Mouse (Mus musculus): ENCODE data around the gene Ms4a7. TPM values are rescaled to one million over a fixed set of nuclear protein-coding genes. Genes with fewer than 3 reads are reported as not detected.
"Not testable (repeated sequence)": the region's sequence is repeated elsewhere in the genome, so short reads cannot be mapped to it uniquely, and the experiment has no call there.

The Ms4a7 gene
- polyA plus RNA-seq, 1 experiment from 2014 or later = 13.6 TPM

GRCm38 (mm10) chr19:11321123-11321522 lies 14.8 kb downstream of the Ms4a7 start:
- no peaks in the 10 kb centered on the region for H3K27me3 ChIP-seq (ENCODE audit: control insufficient read depth, insufficient read depth, low read length)
- 66% methylated on average over 1 of the region's 1 CpGs for WGBS
- DNase-seq (ENCODE audit: low spot score) (no peak), ATAC-seq (ENCODE audit: low FRiP score, low TSS enrichment) (no peak)
- H3K9ac ChIP-seq (ENCODE audit: low read length) = no peak overlapping the region
- no peak overlapping the region for H3K4me3 ChIP-seq (ENCODE audit: low read depth, low read length)
- H3K4me1 ChIP-seq (replicated peaks; ENCODE audit: control insufficient read depth, insufficient read depth) = no peaks in the 10 kb centered on the region
- no peak overlapping the region for H3K27ac ChIP-seq (replicated peaks)
- H3K4me2 ChIP-seq (replicated peaks; ENCODE audit: low read depth) = no peak overlapping the region
- no peaks in the 10 kb centered on the region for H3K36me3 ChIP-seq (ENCODE audit: control insufficient read depth, insufficient read depth, low read length)
- no peak for TF ChIP-seq EP300 (optimal IDR thresholded peaks at IDR 0.05)
- TF ChIP-seq CTCF (IDR thresholded peaks at IDR 0.05; ENCODE audit: low read depth) = no peak
- H3K9me3 ChIP-seq (ENCODE audit: control insufficient read depth, low read length) = no peaks in the 10 kb centered on the region

- Histone ChIP-seq H3K4me3 (ENCODE audit: low read depth, low read length) (no peak overlapping the region), H3K9ac (ENCODE audit: low read length) (no peak overlapping the region), H3K27me3 (ENCODE audit: control insufficient read depth, insufficient read depth, low read length) (no peaks in the 10 kb centered on the region), H3K36me3 (ENCODE audit: control insufficient read depth, insufficient read depth, low read length) (no peaks in the 10 kb centered on the region), H3K27ac (replicated peaks) (no peak overlapping the region), H3K9me3 (ENCODE audit: control insufficient read depth, low read length) (no peaks in the 10 kb centered on the region), H3K4me1 (replicated peaks; ENCODE audit: control insufficient read depth, insufficient read depth) (no peaks in the 10 kb centered on the region), H3K4me2 (replicated peaks; ENCODE audit: low read depth) (no peak overlapping the region)
- no peak for ATAC-seq (ENCODE audit: low FRiP score, low TSS enrichment)
- TF ChIP-seq CTCF (IDR thresholded peaks at IDR 0.05; ENCODE audit: low read depth) (no peak), EP300 (optimal IDR thresholded peaks at IDR 0.05) (no peak)
- DNase-seq (ENCODE audit: low spot score) = no peak
- 86% methylated on average over 4 of the region's 4 CpGs for WGBS
These were observed 19.2 kb downstream of the Ms4a7 start for GRCm38 (mm10) chr19:11316786-11317185.

- no peaks in the 10 kb centered on the region for H3K9me3 ChIP-seq (ENCODE audit: control insufficient read depth, low read length)
- no peaks in the 10 kb centered on the region for H3K36me3 ChIP-seq (ENCODE audit: control insufficient read depth, insufficient read depth, low read length)
- no peak within 1 kb of the TSS for H3K9ac ChIP-seq (ENCODE audit: low read length)
- ATAC-seq (ENCODE audit: low FRiP score, low TSS enrichment) (no peak), DNase-seq (ENCODE audit: low spot score) (no peak)
- WGBS = 69% methylated on average over 1 of the region's 1 CpGs
- no peak for TF ChIP-seq CTCF (IDR thresholded peaks at IDR 0.05; ENCODE audit: low read depth)
- no peak for TF ChIP-seq EP300 (optimal IDR thresholded peaks at IDR 0.05)
- H3K27me3 ChIP-seq (ENCODE audit: control insufficient read depth, insufficient read depth, low read length) = no peaks in the 10 kb centered on the region
- no peak within 1 kb of the TSS for H3K27ac ChIP-seq (replicated peaks)
- no peaks in the 10 kb centered on the region for H3K4me1 ChIP-seq (replicated peaks; ENCODE audit: control insufficient read depth, insufficient read depth)
- H3K4me2 ChIP-seq (replicated peaks; ENCODE audit: low read depth) = no peak within 1 kb of the TSS
- no peak within 1 kb of the TSS for H3K4me3 ChIP-seq (ENCODE audit: low read depth, low read length)
These were observed 21.6 kb downstream of the Ms4a7 start, which contains the start of gene Ms4a14 for GRCm38 (mm10) chr19:11314354-11314753. Ms4a14 (minus strand) TSS chr19:11314454.

GRCm38 (mm10) chr19:11308888-11309287 lies 27.1 kb downstream of the Ms4a7 start:
- Histone ChIP-seq H3K27ac (replicated peaks) (no peak overlapping the region), H3K27me3 (ENCODE audit: control insufficient read depth, insufficient read depth, low read length) (no peaks in the 10 kb centered on the region), H3K9me3 (ENCODE audit: control insufficient read depth, low read length) (no peaks in the 10 kb centered on the region), H3K9ac (ENCODE audit: low read length) (no peak overlapping the region), H3K4me3 (ENCODE audit: low read depth, low read length) (no peak overlapping the region), H3K4me1 (replicated peaks; ENCODE audit: control insufficient read depth, insufficient read depth) (no peaks in the 10 kb centered on the region), H3K36me3 (ENCODE audit: control insufficient read depth, insufficient read depth, low read length) (no peaks in the 10 kb centered on the region), H3K4me2 (replicated peaks; ENCODE audit: low read depth) (no peak overlapping the region)
- TF ChIP-seq EP300 (optimal IDR thresholded peaks at IDR 0.05) (no peak), CTCF (IDR thresholded peaks at IDR 0.05; ENCODE audit: low read depth) (no peak)
- DNase-seq (ENCODE audit: low spot score) (no peak), ATAC-seq (ENCODE audit: low FRiP score, low TSS enrichment) (no peak)

- DNase-seq (ENCODE audit: low spot score); H3K4me2 ChIP-seq (replicated peaks; ENCODE audit: low read depth); H3K27ac ChIP-seq (replicated peaks); H3K9ac ChIP-seq (ENCODE audit: low read length); H3K9me3 ChIP-seq (ENCODE audit: control insufficient read depth, low read length); H3K36me3 ChIP-seq (ENCODE audit: control insufficient read depth, insufficient read depth, low read length); H3K27me3 ChIP-seq (ENCODE audit: control insufficient read depth, insufficient read depth, low read length); ATAC-seq (ENCODE audit: low FRiP score, low TSS enrichment); H3K4me3 ChIP-seq (ENCODE audit: low read depth, low read length); H3K4me1 ChIP-seq (replicated peaks; ENCODE audit: control insufficient read depth, insufficient read depth): not testable (repeated sequence)
- 56% methylated on average over 4 of the region's 4 CpGs for WGBS
These were observed 36.4 kb downstream of the Ms4a7 start for GRCm38 (mm10) chr19:11299529-11299928.

GRCm38 (mm10) chr19:11298939-11299338 lies 37.0 kb downstream of the Ms4a7 start:
- Histone ChIP-seq H3K4me1 (replicated peaks; ENCODE audit: control insufficient read depth, insufficient read depth) (no peaks in the 10 kb centered on the region), H3K36me3 (ENCODE audit: control insufficient read depth, insufficient read depth, low read length) (no peaks in the 10 kb centered on the region), H3K27ac (replicated peaks) (no peak overlapping the region), H3K4me2 (replicated peaks; ENCODE audit: low read depth) (no peak overlapping the region), H3K9me3 (ENCODE audit: control insufficient read depth, low read length) (no peaks in the 10 kb centered on the region), H3K4me3 (ENCODE audit: low read depth, low read length) (no peak overlapping the region), H3K9ac (ENCODE audit: low read length) (no peak overlapping the region), H3K27me3 (ENCODE audit: control insufficient read depth, insufficient read depth, low read length) (no peaks in the 10 kb centered on the region)
- 48% methylated on average over 2 of the region's 2 CpGs for WGBS
- no peak for ATAC-seq (ENCODE audit: low FRiP score, low TSS enrichment)
- TF ChIP-seq CTCF (IDR thresholded peaks at IDR 0.05; ENCODE audit: low read depth) (no peak), EP300 (optimal IDR thresholded peaks at IDR 0.05) (no peak)
- no peak for DNase-seq (ENCODE audit: low spot score)

GRCm38 (mm10) chr19:11293616-11294015 lies 42.3 kb downstream of the Ms4a7 start:
- not testable (repeated sequence) for H3K27me3 ChIP-seq (ENCODE audit: control insufficient read depth, insufficient read depth, low read length); H3K36me3 ChIP-seq (ENCODE audit: control insufficient read depth, insufficient read depth, low read length); H3K27ac ChIP-seq (replicated peaks); H3K9me3 ChIP-seq (ENCODE audit: control insufficient read depth, low read length); H3K4me3 ChIP-seq (ENCODE audit: low read depth, low read length); H3K9ac ChIP-seq (ENCODE audit: low read length); H3K4me1 ChIP-seq (replicated peaks; ENCODE audit: control insufficient read depth, insufficient read depth); ATAC-seq (ENCODE audit: low FRiP score, low TSS enrichment); DNase-seq (ENCODE audit: low spot score)
- 18% methylated on average over 3 of the region's 3 CpGs for WGBS
- 0 out of 2 replicates have a peak overlapping the region, but pooled peaks have one; percentile 20 for H3K4me2 ChIP-seq (replicated peaks; ENCODE audit: low read depth)

All from stomach, postnatal 0 days (tissue).